Mouse (Mus musculus): ENCODE measurements around the gene Btnl1. TPM values are rescaled to one million over a fixed set of nuclear protein-coding genes. Genes with fewer than 3 reads are reported as not detected.

Gene Btnl1
- polyA plus RNA-seq, 1 experiment from 2014 or later: not detected

- no peak overlapping the region for H3K9ac ChIP-seq (ENCODE audit: low read length)
- no peaks in the 10 kb centered on the region for H3K27me3 ChIP-seq (ENCODE audit: control insufficient read depth, insufficient read depth, low read depth, low read length)
- 18% methylated on average over 9 of the region's 9 CpGs for WGBS
- no peaks in the 10 kb centered on the region for H3K36me3 ChIP-seq (ENCODE audit: control insufficient read depth, insufficient read depth, low read length)
- peak overlapping the region; percentile 55 for H3K4me3 ChIP-seq (ENCODE audit: low read length)
- ATAC-seq (ENCODE audit: low read depth): peak; percentile 87
- H3K4me2 ChIP-seq (ENCODE audit: low read depth, low read length): peak overlapping the region; percentile 89
- no peaks in the 10 kb centered on the region for H3K9me3 ChIP-seq (ENCODE audit: control insufficient read depth, low read length)
- H3K27ac ChIP-seq (ENCODE audit: low read length): no peak overlapping the region; the same call in 1 of the 2 replicates
- H3K4me1 ChIP-seq (replicated peaks; ENCODE audit: control insufficient read depth, insufficient read depth, low read length): no peaks in the 10 kb centered on the region
Observed at GRCm38 (mm10) chr17:34398058-34398710, 21.3 kb downstream of the Btnl1 start.

- 10% methylated on average over 34 of the region's 34 CpGs for WGBS
- Histone ChIP-seq H3K4me1 (replicated peaks; ENCODE audit: control insufficient read depth, insufficient read depth, low read length) (no peaks in the 10 kb centered on the region), H3K27ac (ENCODE audit: low read length) (peak within 1 kb of the TSS; percentile 31), H3K4me3 (ENCODE audit: low read length) (peak within 1 kb of the TSS; percentile 55), H3K9ac (ENCODE audit: low read length) (peak within 1 kb of the TSS; percentile 66), H3K36me3 (ENCODE audit: control insufficient read depth, insufficient read depth, low read length) (no peaks in the 10 kb centered on the region), H3K27me3 (ENCODE audit: control insufficient read depth, insufficient read depth, low read depth, low read length) (no peaks in the 10 kb centered on the region), H3K9me3 (ENCODE audit: control insufficient read depth, low read length) (no peaks in the 10 kb centered on the region), H3K4me2 (ENCODE audit: low read depth, low read length) (peak within 1 kb of the TSS; percentile 89)
- peak; percentile 92 for ATAC-seq (ENCODE audit: low read depth)
Observed at GRCm38 (mm10) chr17:34398711-34399393, 21.9 kb downstream of the Btnl1 start, which contains the start of gene BC051142. Gene BC051142, plus strand, starts transcription at chr17:34398820.

GRCm38 (mm10) chr17:34399394-34399715, 22.4 kb downstream of the Btnl1 start:
- peak overlapping the region; percentile 89 for H3K4me2 ChIP-seq (ENCODE audit: low read depth, low read length)
- no peak overlapping the region for H3K4me3 ChIP-seq (ENCODE audit: low read length)
- no peaks in the 10 kb centered on the region for H3K36me3 ChIP-seq (ENCODE audit: control insufficient read depth, insufficient read depth, low read length)
- WGBS: 57% methylated on average over 4 of the region's 4 CpGs
- H3K9ac ChIP-seq (ENCODE audit: low read length): no peak overlapping the region
- no peak overlapping the region for H3K27ac ChIP-seq (ENCODE audit: low read length)
- no peaks in the 10 kb centered on the region for H3K4me1 ChIP-seq (replicated peaks; ENCODE audit: control insufficient read depth, insufficient read depth, low read length)
- ATAC-seq (ENCODE audit: low read depth): no peak
- no peaks in the 10 kb centered on the region for H3K27me3 ChIP-seq (ENCODE audit: control insufficient read depth, insufficient read depth, low read depth, low read length)
- H3K9me3 ChIP-seq (ENCODE audit: control insufficient read depth, low read length): no peaks in the 10 kb centered on the region

GRCm38 (mm10) chr17:34411117-34411516, 34.2 kb downstream of the Btnl1 start:
- H3K4me2 ChIP-seq (ENCODE audit: low read depth, low read length): no peak overlapping the region
- no peak overlapping the region for H3K27ac ChIP-seq (ENCODE audit: low read length)
- no peaks in the 10 kb centered on the region for H3K4me1 ChIP-seq (replicated peaks; ENCODE audit: control insufficient read depth, insufficient read depth, low read length)
- H3K9me3 ChIP-seq (ENCODE audit: control insufficient read depth, low read length): no peaks in the 10 kb centered on the region
- no peak overlapping the region for H3K9ac ChIP-seq (ENCODE audit: low read length)
- 21% methylated on average over 6 of the region's 6 CpGs for WGBS
- no peaks in the 10 kb centered on the region; the same call in 1 of the 2 replicates for H3K27me3 ChIP-seq (ENCODE audit: control insufficient read depth, insufficient read depth, low read depth, low read length)
- no peak for ATAC-seq (ENCODE audit: low read depth)
- H3K4me3 ChIP-seq (ENCODE audit: low read length): no peak overlapping the region
- no peaks in the 10 kb centered on the region for H3K36me3 ChIP-seq (ENCODE audit: control insufficient read depth, insufficient read depth, low read length)

- Histone ChIP-seq H3K27ac (ENCODE audit: low read length) (no peak overlapping the region), H3K4me3 (ENCODE audit: low read length) (no peak overlapping the region), H3K36me3 (ENCODE audit: control insufficient read depth, insufficient read depth, low read length) (no peaks in the 10 kb centered on the region), H3K9ac (ENCODE audit: low read length) (no peak overlapping the region), H3K27me3 (ENCODE audit: control insufficient read depth, insufficient read depth, low read depth, low read length) (no peaks in the 10 kb centered on the region), H3K4me2 (ENCODE audit: low read depth, low read length) (no peak overlapping the region), H3K4me1 (replicated peaks; ENCODE audit: control insufficient read depth, insufficient read depth, low read length) (no peaks in the 10 kb centered on the region), H3K9me3 (ENCODE audit: control insufficient read depth, low read length) (no peaks in the 10 kb centered on the region)
- no peak for ATAC-seq (ENCODE audit: low read depth)
- 57% methylated on average over 7 of the region's 7 CpGs for WGBS
Observed at GRCm38 (mm10) chr17:34420014-34420413, 43.1 kb downstream of the Btnl1 start.

GRCm38 (mm10) chr17:34427597-34427996, 50.7 kb downstream of the Btnl1 start:
- H3K36me3 ChIP-seq (ENCODE audit: control insufficient read depth, insufficient read depth, low read length): no peaks in the 10 kb centered on the region
- H3K9ac ChIP-seq (ENCODE audit: low read length): no peak overlapping the region
- H3K4me1 ChIP-seq (replicated peaks; ENCODE audit: control insufficient read depth, insufficient read depth, low read length): no peaks in the 10 kb centered on the region
- no peak overlapping the region for H3K4me3 ChIP-seq (ENCODE audit: low read length)
- H3K9me3 ChIP-seq (ENCODE audit: control insufficient read depth, low read length): no peaks in the 10 kb centered on the region
- H3K4me2 ChIP-seq (ENCODE audit: low read depth, low read length): no peak overlapping the region
- no peak for ATAC-seq (ENCODE audit: low read depth)
- no peaks in the 10 kb centered on the region for H3K27me3 ChIP-seq (ENCODE audit: control insufficient read depth, insufficient read depth, low read depth, low read length)
- no peak overlapping the region for H3K27ac ChIP-seq (ENCODE audit: low read length)

Other genes with a start within 250 kb of the Btnl1 start
- 1.6 and 2.1 TPM in 2 replicates for gene H2-DMb2, start 233.8 kb upstream of the Btnl1 start, polyA plus RNA-seq (2015; fragmentation: Nextera tagmentation; extraction: Ambion mirVana)
- 3.7 and 6.2 TPM in 2 replicates for gene H2-DMb1, start 224.1 kb upstream of the Btnl1 start, polyA plus RNA-seq (2015; fragmentation: Nextera tagmentation; extraction: Ambion mirVana)
- gene Tap1, start 189.6 kb upstream of the Btnl1 start, polyA plus RNA-seq (2015; fragmentation: Nextera tagmentation; extraction: Ambion mirVana): 7.2 and 9.7 TPM in 2 replicates
- gene Psmb9, start 189.4 kb upstream of the Btnl1 start, polyA plus RNA-seq (2015; fragmentation: Nextera tagmentation; extraction: Ambion mirVana): 8.8 and 12.8 TPM in 2 replicates
- gene Psmb8, start 179.4 kb upstream of the Btnl1 start, polyA plus RNA-seq (2015; fragmentation: Nextera tagmentation; extraction: Ambion mirVana): 21.4 and 37.2 TPM in 2 replicates
- 12.2 and 18.1 TPM in 2 replicates for gene Tap2, start 173.6 kb upstream of the Btnl1 start, polyA plus RNA-seq (2015; fragmentation: Nextera tagmentation; extraction: Ambion mirVana)
- 0.35 and 0.53 TPM in 2 replicates for gene H2-Ob, start 138.2 kb upstream of the Btnl1 start, polyA plus RNA-seq (2015; fragmentation: Nextera tagmentation; extraction: Ambion mirVana)
- 15.1 and 36.2 TPM in 2 replicates for gene H2-Ab1, start 119.4 kb upstream of the Btnl1 start, polyA plus RNA-seq (2015; fragmentation: Nextera tagmentation; extraction: Ambion mirVana)
- gene H2-Aa, start 89.3 kb upstream of the Btnl1 start, polyA plus RNA-seq (2015; fragmentation: Nextera tagmentation; extraction: Ambion mirVana): 9.0 and 18.1 TPM in 2 replicates
- 6.5 and 13.5 TPM in 2 replicates for gene H2-Eb1, start 71.3 kb upstream of the Btnl1 start, polyA plus RNA-seq (2015; fragmentation: Nextera tagmentation; extraction: Ambion mirVana)
- 0.04 TPM in 1 of 2 replicates, not detected in the other for gene H2-Eb2, start 51.5 kb upstream of the Btnl1 start, polyA plus RNA-seq (2015; fragmentation: Nextera tagmentation; extraction: Ambion mirVana)
- 0.09 TPM in 1 of 2 replicates, not detected in the other for gene Btnl2, start 22.3 kb upstream of the Btnl1 start, polyA plus RNA-seq (2015; fragmentation: Nextera tagmentation; extraction: Ambion mirVana)
- 0.44 TPM in 1 of 2 replicates, not detected in the other for gene BC051142, start 21.7 kb downstream of the Btnl1 start, polyA plus RNA-seq (2015; fragmentation: Nextera tagmentation; extraction: Ambion mirVana)
- gene Btnl4, start 100.2 kb downstream of the Btnl1 start, polyA plus RNA-seq (2015; fragmentation: Nextera tagmentation; extraction: Ambion mirVana): not detected in 2 replicates
- not detected in 2 replicates for gene Btnl6, start 140.2 kb downstream of the Btnl1 start, polyA plus RNA-seq (2015; fragmentation: Nextera tagmentation; extraction: Ambion mirVana)
- gene Notch4, start 187.1 kb downstream of the Btnl1 start, polyA plus RNA-seq (2015; fragmentation: Nextera tagmentation; extraction: Ambion mirVana): 9.2 and 10.2 TPM in 2 replicates
- 15.4 and 18.3 TPM in 2 replicates for gene Gpsm3, start 212.7 kb downstream of the Btnl1 start, polyA plus RNA-seq (2015; fragmentation: Nextera tagmentation; extraction: Ambion mirVana)
- gene Pbx2, start 214.1 kb downstream of the Btnl1 start, polyA plus RNA-seq (2015; fragmentation: Nextera tagmentation; extraction: Ambion mirVana): 8.5 and 11.4 TPM in 2 replicates
- 379 and 478 TPM in 2 replicates for gene Ager, start 220.7 kb downstream of the Btnl1 start, polyA plus RNA-seq (2015; fragmentation: Nextera tagmentation; extraction: Ambion mirVana)
- 128 and 129 TPM in 2 replicates for gene Rnf5, start 226.6 kb downstream of the Btnl1 start, polyA plus RNA-seq (2015; fragmentation: Nextera tagmentation; extraction: Ambion mirVana)
- 52.1 and 56.0 TPM in 2 replicates for gene Agpat1, start 227.1 kb downstream of the Btnl1 start, polyA plus RNA-seq (2015; fragmentation: Nextera tagmentation; extraction: Ambion mirVana)
- gene Egfl8, start 238.8 kb downstream of the Btnl1 start, polyA plus RNA-seq (2015; fragmentation: Nextera tagmentation; extraction: Ambion mirVana): 3.8 and 4.7 TPM in 2 replicates

Measured in lung, embryonic 16.5 days (tissue).